Mouse (Mus musculus): Measurements from ENCODE around the gene Cep290. TPM values are rescaled to one million over a fixed set of nuclear protein-coding genes. Genes with fewer than 3 reads are reported as not detected.

Cep290 gene
- total RNA-seq, 2 experiments from 2014 or later = 3.1 to 4.1 TPM

GRCm38 (mm10) chr10:100588524-100588923 lies 101.2 kb downstream of the Cep290 start:
- intact Hi-C loops (cut with DNase I) = loop anchor here (5.0 kb wide), 1 partner anchor 101 kb away; the partner anchor contains the start of genes Cep290 and Tmtc3

GRCm38 (mm10) chr10:100588932-100589388 lies 101.6 kb downstream of the Cep290 start:
- DNase-seq = peak; percentile 92 to 95
- intact Hi-C loops (cut with DNase I) = loop anchor here (5.0 kb wide), 1 partner anchor 102 kb away; the partner anchor contains the start of genes Cep290 and Tmtc3

More at GRCm38 (mm10) chr10:100588524-100588923, 101.2 kb downstream of the Cep290 start:
- no peak for DNase-seq

GRCm38 (mm10) chr10:100590323-100590722 lies 103.0 kb downstream of the Cep290 start, which contains the start of the genes 4930430F08Rik and 1700017N19Rik:
4930430F08Rik (minus strand) TSS chr10:100590423.
1700017N19Rik (plus strand) TSS chr10:100590484.
- DNase-seq = no peak
- intact Hi-C loops (cut with DNase I) = no loop called here

GRCm38 (mm10) chr10:100598339-100598738 lies 111.0 kb downstream of the Cep290 start:
- DNase-seq = no peak
- intact Hi-C loops (cut with DNase I) = no loop called here

- no peak for DNase-seq
- intact Hi-C loops (cut with DNase I) = no loop called here
These were observed 116.2 kb downstream of the Cep290 start for GRCm38 (mm10) chr10:100603511-100603910.

GRCm38 (mm10) chr10:100604254-100604653 lies 116.9 kb downstream of the Cep290 start:
- no peak for DNase-seq
- intact Hi-C loops (cut with DNase I) = no loop called here

- no peak for DNase-seq
- intact Hi-C loops (cut with DNase I) = no loop called here
These were observed 130.0 kb downstream of the Cep290 start for GRCm38 (mm10) chr10:100617233-100617903.

- intact Hi-C loops (cut with DNase I) = no loop called here
- no peak for DNase-seq
These were observed 132.1 kb downstream of the Cep290 start for GRCm38 (mm10) chr10:100619474-100619873.

GRCm38 (mm10) chr10:100620040-100620439 lies 132.7 kb downstream of the Cep290 start:
- DNase-seq = no peak
- intact Hi-C loops (cut with DNase I) = no loop called here

- intact Hi-C loops (cut with DNase I) = no loop called here
- DNase-seq = no peak
These were observed 135.1 kb downstream of the Cep290 start for GRCm38 (mm10) chr10:100622494-100622893.

Other genes with a start within 250 kb of the Cep290 start
- not detected for gene Gm4301, start 151.9 kb upstream of the Cep290 start, total RNA-seq (2021)
- gene Gm4302, start 146.7 kb upstream of the Cep290 start, total RNA-seq (2021) = not detected
- not detected for gene Gm4303, start 141.6 kb upstream of the Cep290 start, total RNA-seq (2021)
- not detected for gene Gm4305, start 136.5 kb upstream of the Cep290 start, total RNA-seq (2021)
- not detected for gene Gm4307, start 126.2 kb upstream of the Cep290 start, total RNA-seq (2021)
- not detected for gene Gm4312, start 105.0 kb upstream of the Cep290 start, total RNA-seq (2021)
- 10 to 100 TPM; 20.8 to 22.7 TPM for gene Tmtc3, start 208 bp upstream of the Cep290 start, total RNA-seq (2021)
- 1 to 10 TPM; 2.3 to 3.4 TPM for gene 4930430F08Rik, start 102.9 kb downstream of the Cep290 start, total RNA-seq (2021)
- not detected for gene 1700017N19Rik, start 102.9 kb downstream of the Cep290 start, total RNA-seq (2021)